Mouse (Mus musculus) adrenal gland, adult 8-10 months (tissue): ENCODE data around the gene Ogfrl1. TPM values are rescaled to one million over a fixed set of nuclear protein-coding genes. Genes with fewer than 3 reads are reported as not detected.

Experiments
- DNase-seq: peaks from one replicate; pipeline ENCODE4 v3.0.0; 2022
- total RNA-seq, 4 experiments: library from RNA; stranded (reverse); gene quantifications; 2 replicates each; pipeline ENCODE4 v1.2.4; 2022

The Ogfrl1 gene
- total RNA-seq, 4 experiments from 2014 or later: 6.9 to 13.2 (median 9.2) TPM

GRCm38 (mm10) chr1:23351756-23352155, 45.8 kb downstream of the Ogfrl1 start:
- no peak for DNase-seq

- DNase-seq: no peak
Measured at GRCm38 (mm10) chr1:23345633-23346032, 51.9 kb downstream of the Ogfrl1 start.

- DNase-seq: no peak
Measured at GRCm38 (mm10) chr1:23342864-23343263, 54.7 kb downstream of the Ogfrl1 start.

DNA sequence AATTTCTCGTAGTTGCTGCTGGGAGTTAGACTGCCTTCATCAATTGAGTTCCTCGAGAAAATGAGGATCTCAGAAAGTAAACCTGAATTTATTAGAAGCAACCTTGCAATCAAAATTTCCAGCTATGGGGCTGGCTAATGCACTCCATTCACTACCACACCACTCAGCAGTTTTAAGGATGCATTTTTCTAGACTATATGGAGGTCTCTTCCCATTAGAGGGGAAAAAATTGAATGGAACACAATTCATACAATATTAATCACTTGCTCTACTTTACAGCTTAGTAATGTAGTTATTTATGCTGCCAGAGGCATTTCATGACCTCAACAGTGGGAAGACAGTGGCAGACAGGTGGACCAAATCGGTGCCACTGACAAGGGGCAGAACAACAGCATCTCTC, 55.3 kb downstream of the Ogfrl1 start:
- DNase-seq: no peak

DNA sequence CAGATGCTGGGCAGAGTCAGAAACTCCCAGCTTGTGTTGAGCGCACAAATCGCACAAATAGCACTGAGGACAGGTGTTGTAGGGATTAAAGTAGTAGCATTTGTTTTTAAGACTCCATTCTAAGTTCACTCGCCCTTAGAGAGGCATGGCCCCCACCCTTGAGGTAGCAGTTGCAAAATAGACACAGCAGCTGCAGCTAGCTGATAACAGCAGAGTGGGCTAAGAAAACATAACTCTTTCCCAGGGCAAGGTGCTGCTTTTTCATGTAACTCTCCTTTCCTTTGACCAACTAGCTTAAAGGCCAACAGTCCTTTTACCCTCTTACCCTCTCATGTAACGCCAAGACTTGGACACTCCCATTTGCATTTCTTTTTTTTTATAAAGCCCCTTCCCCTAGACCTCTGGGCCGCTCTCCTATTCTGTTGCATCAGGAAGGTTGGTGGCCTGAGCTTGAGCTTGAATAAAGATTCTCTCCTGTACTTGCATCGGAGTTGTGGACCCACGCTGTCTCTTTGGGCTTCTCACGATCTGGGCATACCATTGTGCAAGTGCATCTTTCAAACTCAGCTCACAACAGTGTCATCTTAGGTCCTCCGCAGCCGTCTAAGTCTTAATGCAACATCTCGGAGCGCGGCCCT, 61.7 kb downstream of the Ogfrl1 start:
- no peak for DNase-seq

DNA sequence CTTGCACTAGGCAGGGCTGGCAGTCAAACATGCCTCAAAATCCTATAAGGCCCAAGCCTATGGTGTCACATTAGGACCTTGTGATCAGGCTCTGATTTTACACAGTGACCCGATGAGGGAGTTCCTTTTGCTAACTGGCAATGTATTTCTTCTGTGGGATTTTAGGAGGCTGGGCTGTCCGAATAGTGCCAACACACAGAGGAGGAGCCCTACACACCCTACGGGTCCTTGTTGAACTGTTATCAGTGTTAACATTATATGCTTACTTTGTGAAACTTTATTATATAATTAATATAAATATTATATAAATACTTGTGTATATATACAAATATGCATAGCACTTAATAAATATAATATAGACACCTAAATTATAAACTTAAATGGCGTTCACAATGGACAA, 62.5 kb downstream of the Ogfrl1 start:
- no peak for DNase-seq

DNA sequence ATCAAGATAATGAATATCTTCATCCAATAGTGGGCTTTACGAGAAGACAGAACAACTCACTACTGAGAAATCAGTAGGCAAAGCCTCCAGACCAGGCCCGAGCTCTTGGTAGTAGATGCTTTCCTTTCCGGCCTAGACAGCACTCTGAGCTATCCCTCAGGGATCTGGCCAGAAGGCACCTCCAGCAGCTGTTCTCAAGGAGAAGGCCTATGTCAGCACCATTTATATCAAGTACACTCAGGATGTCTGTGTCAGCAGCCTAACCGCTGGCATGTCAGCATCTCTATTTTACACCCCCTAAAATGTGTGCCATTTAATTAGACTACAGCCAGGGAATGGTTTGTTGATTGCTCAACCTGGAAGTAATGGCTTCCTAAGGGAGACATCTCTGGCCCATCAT, 65.4 kb downstream of the Ogfrl1 start:
- no peak for DNase-seq

DNA sequence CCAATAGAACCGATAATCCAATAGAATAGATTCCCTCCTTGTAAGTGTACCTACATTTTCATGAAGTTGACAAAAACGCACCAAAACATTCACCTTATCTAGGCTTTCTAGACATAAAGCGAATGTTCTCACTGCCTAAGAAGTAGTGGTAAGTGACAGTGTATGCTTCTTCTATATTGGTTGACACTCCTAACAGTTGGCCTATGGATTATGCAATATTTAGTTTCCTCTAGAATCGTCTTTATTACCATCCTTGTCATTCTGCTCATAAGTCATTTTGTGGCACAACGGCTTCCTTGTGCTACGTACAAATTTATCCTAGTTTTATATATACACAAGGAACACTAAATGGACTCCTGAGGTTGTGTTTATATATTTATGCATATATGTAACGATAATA, 72.4 kb downstream of the Ogfrl1 start:
- no peak for DNase-seq

GRCm38 (mm10) chr1:23324226-23324625, 73.3 kb downstream of the Ogfrl1 start:
- no peak for DNase-seq

- DNase-seq: no peak
Measured at GRCm38 (mm10) chr1:23323286-23323685, 74.3 kb downstream of the Ogfrl1 start.

- DNase-seq: no peak
Measured at GRCm38 (mm10) chr1:23322208-23322607, 75.4 kb downstream of the Ogfrl1 start.

GRCm38 (mm10) chr1:23321331-23321851, 76.2 kb downstream of the Ogfrl1 start:
- DNase-seq: no peak

- DNase-seq: no peak
Measured at GRCm38 (mm10) chr1:23320591-23321195, 76.9 kb downstream of the Ogfrl1 start.
